Mouse (Mus musculus): ENCODE results near the gene Polr3g. TPM values are rescaled to one million over a fixed set of nuclear protein-coding genes. Genes with fewer than 3 reads are reported as not detected.
A peak's percentile ranks its signal among the peaks of the same experiment; 100 is the strongest.

Gene Polr3g
- total and polyA plus RNA-seq, 3 experiments, result 26.2 to 79.4 (median 36.8) TPM

DNA sequence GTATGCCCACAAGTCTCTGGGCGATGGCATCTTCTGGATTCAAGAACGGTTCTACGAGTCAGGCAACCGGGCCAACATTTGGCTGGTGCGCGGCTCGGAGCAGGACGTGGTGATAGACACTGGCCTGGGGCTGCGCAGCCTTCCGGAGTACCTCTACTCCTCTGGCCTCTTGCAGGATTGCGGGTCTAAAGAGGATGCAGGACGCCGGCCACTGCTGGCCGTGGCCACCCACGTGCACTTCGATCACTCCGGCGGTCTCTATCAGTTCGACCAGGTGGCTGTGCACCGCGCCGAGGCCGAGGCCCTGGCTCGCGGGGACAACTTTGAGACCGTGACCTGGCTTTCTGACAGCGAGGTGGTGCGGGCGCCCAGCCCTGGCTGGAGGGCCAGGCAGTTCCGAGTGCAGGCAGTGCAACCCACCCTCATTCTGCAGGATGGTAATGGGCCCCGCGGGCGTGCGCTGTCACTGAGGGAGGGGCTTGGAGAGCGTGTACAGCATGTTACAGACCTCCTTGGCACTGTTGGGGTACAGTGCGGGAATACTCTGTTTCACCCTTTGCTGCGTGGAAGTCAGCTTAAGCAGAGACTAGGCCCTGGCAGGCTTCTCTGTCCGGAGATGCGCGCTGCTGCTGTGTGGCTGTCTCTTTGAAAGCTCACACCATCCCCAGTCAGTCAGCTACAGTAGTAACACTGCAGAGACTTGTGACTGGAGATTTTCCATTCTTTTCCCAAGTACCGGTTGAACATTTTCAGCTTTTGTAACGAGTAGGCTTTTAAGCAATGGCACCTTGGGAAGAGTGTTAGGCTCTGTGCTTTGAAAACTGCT, 946 bp upstream of the Polr3g start (continued):
- TF ChIP-seq MXI1 (IDR thresholded peaks at IDR 0.05; ENCODE audit: low read depth, low read length), result peak; percentile 67
- no peak for TF ChIP-seq MAZ (IDR thresholded peaks at IDR 0.05; ENCODE audit: low read depth, low read length)
- TF ChIP-seq TCF12 (IDR thresholded peaks at IDR 0.05; ENCODE audit: low read depth, low read length), result no peak

DNA sequence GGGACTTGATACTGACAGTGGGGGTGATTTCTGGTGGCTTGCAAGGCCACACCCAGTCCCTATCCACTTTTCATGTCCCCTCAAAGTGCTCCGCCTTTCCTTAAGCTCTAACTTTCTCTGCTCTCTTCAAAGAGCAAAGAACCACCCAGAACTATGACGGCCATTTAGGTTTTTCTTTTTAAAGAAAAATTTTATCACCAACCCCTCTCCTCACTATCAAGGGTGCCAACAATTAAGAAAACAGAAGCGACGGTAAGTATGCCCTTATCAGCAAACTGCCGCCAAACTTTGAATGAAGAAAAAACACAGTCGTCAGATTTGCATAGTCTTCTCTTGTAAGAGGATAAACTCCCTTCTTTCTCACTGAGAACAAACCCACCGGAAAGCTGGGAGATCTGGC, 547 bp downstream of the Polr3g start:
- Histone ChIP-seq H3K4me1 (ENCODE audit: control insufficient read depth in 1 of 2, insufficient read depth in 2 of 2, low read length in 2 of 2) (peaks cover 8 to 29% of the 10 kb centered on the region in 2 experiments; a peak in 3 of 4 replicates), H3K9ac (ENCODE audit: control insufficient read depth, low read depth, low read length, poor library complexity, severe bottlenecking) (peak overlapping the region; percentile 82), H3K79me2 (ENCODE audit: control insufficient read depth, insufficient read depth, low read length, poor library complexity) (peaks cover 30% of the 10 kb centered on the region), H3K4me3 (ENCODE audit: control insufficient read depth in 1 of 2, insufficient read depth in 1 of 2, low read depth in 2 of 2, low read length in 2 of 2) (peak overlapping the region; percentile 72 to 90), H3K9me3 (replicated peaks; ENCODE audit: insufficient read depth, low read length) (no peaks in the 10 kb centered on the region), H3K27me3 (ENCODE audit: control insufficient read depth in 1 of 2, insufficient read depth in 2 of 2, low read length in 2 of 2) (no peaks in the 10 kb centered on the region), H3K27ac (ENCODE audit: control insufficient read depth, low read depth, low read length) (peak overlapping the region; percentile 84), H3K36me3 (ENCODE audit: control insufficient read depth in 1 of 2, insufficient read depth in 2 of 2, low read length in 2 of 2) (peaks cover 0 to 44% of the 10 kb centered on the region in 2 experiments; a peak in 3 of 4 replicates)
- peak; percentile 83 for DNase-seq (ENCODE audit: low read depth, low spot score)
- TF ChIP-seq GATA1 (IDR thresholded peaks at IDR 0.05; ENCODE audit: low read depth, low read length), result peak; percentile 83
- 0 out of 2 replicates have a peak, but pooled peaks have one; percentile 10 for TF ChIP-seq RCOR1 (IDR thresholded peaks at IDR 0.05; ENCODE audit: low read depth, low read length)
- TF ChIP-seq EP300 (IDR thresholded peaks at IDR 0.05; ENCODE audit: low read depth in 1 of 2, low read length in 2 of 2), result peak in 1 of 2 experiments; percentile 55; a peak in 2 of 4 replicates
- no peak for TF ChIP-seq ZMIZ1 (IDR thresholded peaks at IDR 0.05; ENCODE audit: low read depth, low read length)
- TF ChIP-seq ZNF384 (IDR thresholded peaks at IDR 0.05; ENCODE audit: low read depth, low read length), result peak; percentile 71
- no peak for TF ChIP-seq TAL1 (IDR thresholded peaks at IDR 0.05; ENCODE audit: low read length)
- TF ChIP-seq TBP (IDR thresholded peaks at IDR 0.05; ENCODE audit: low read depth, low read length), result 0 out of 2 replicates have a peak, but pooled peaks have one; percentile 27
- peak; percentile 49; the same call in 1 of the 2 replicates for TF ChIP-seq TCF12 (IDR thresholded peaks at IDR 0.05; ENCODE audit: low read depth, low read length)
- TF ChIP-seq SIN3A (IDR thresholded peaks at IDR 0.05; ENCODE audit: low read length), result peak; percentile 73
- no peak for TF ChIP-seq MYB (IDR thresholded peaks at IDR 0.05; ENCODE audit: low read depth, low read length)
- TF ChIP-seq MAZ (IDR thresholded peaks at IDR 0.05; ENCODE audit: low read depth, low read length), result 0 out of 2 replicates have a peak, but pooled peaks have one; percentile 13
- TF ChIP-seq MEF2A (IDR thresholded peaks at IDR 0.05; ENCODE audit: extremely low read depth, insufficient replicate concordance, low read depth, low read length, poor library complexity, severe bottlenecking), result no peak
- TF ChIP-seq KAT2A (conservative IDR thresholded peaks at IDR 0.05; ENCODE audit: low read depth, low read length), result no peak
- no peak for TF ChIP-seq NELFE (IDR thresholded peaks at IDR 0.05; ENCODE audit: low read depth, low read length)
- TF ChIP-seq ETS1 (IDR thresholded peaks at IDR 0.05; ENCODE audit: low read depth, low read length), result peak; percentile 74
